Mouse (Mus musculus): ENCODE data around the gene Gng13.

DNA sequence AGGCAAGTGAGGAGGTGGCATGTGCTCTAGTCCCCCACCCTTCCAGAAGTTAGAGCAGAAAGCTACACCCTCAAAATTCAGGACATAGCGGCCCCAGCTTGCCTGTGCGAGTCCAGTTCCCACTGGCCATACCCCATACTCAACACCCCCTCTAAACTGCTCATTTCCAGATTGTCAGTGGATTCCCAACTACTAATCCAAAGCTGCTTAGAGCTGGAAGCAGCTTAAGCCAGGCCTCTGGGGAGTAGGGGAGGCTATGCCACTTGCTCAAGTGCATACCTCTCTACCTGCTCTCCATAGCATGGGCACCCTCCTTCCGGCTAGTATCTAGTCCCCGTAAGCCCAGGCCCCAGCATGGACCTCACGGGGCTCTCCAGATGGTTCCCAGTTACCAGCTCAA lies 4.5 kb downstream of the Gng13 start:
- no peak for TF ChIP-seq CTCF (IDR thresholded peaks at IDR 0.05; ENCODE audit: low read depth, low read length)
- no peak for TF ChIP-seq POLR2A (IDR thresholded peaks at IDR 0.05; ENCODE audit: extremely low read depth, insufficient read depth, low read length)

Data from liver, adult 2 months (tissue).